Mouse (Mus musculus): Measurements from ENCODE around the gene Doc2a. TPM values are rescaled to one million over a fixed set of nuclear protein-coding genes. Genes with fewer than 3 reads are reported as not detected.

Gene Doc2a
- polyA plus RNA-seq, 1 experiment from 2014 or later, result 0.37 TPM

DNA sequence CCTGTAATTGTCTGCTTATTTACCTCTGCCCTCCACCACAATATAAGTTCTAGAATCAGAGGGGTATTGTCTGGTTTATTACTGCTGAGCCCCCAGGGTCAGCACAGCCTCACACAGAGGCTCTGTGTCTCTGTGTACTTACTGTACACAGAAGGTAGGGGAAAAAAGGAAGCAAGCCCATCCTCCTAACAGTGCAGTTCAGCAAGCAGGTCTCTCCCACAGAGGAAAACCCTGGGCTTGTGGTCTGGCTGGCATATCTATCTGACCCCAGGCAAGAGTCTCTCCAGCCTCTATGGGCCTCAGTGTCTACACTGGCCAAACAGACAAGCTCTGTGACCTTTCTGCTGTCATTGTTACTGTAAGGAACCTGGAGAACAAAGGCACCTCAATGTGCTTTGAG lies 43.5 kb upstream of the Doc2a start:
- no peak for ATAC-seq
- no peak overlapping the region for H3K27ac ChIP-seq (ENCODE audit: low read length)
- no peak overlapping the region for H3K9ac ChIP-seq (ENCODE audit: low read depth, low read length)
- H3K4me1 ChIP-seq (ENCODE audit: control insufficient read depth, insufficient read depth, low read length), result peaks cover 26% of the 10 kb centered on the region
- H3K9me3 ChIP-seq (ENCODE audit: control insufficient read depth, low read length), result no peaks in the 10 kb centered on the region
- no peaks in the 10 kb centered on the region for H3K36me3 ChIP-seq (ENCODE audit: control insufficient read depth, insufficient read depth, low read length)
- H3K4me2 ChIP-seq (ENCODE audit: low read depth, low read length), result no peak overlapping the region
- no peaks in the 10 kb centered on the region for H3K27me3 ChIP-seq (replicated peaks; ENCODE audit: control insufficient read depth, insufficient read depth, low read length)
- H3K4me3 ChIP-seq (ENCODE audit: low read length), result no peak overlapping the region

DNA sequence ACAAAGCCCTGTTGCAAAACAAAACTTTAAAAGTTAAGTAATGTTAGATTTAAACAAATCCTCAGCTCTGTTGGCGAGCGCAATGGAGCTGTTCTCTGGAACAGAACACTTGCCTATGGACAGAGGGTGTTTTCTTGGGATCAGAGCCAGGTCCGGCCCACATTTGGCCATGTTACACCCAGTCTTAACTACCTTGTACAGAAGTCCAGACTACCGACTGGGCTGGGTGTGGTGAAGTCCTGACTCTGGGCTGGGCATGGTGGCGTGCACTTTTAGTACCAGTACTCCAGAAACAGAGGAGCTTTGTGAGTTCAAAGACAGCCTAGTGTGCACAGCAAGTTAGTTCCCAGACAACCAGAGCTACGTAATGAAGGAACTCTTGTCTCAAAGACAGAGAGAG lies 40.3 kb upstream of the Doc2a start:
- Histone ChIP-seq H3K4me1 (ENCODE audit: control insufficient read depth, insufficient read depth, low read length) (peaks cover 14% of the 10 kb centered on the region), H3K4me2 (ENCODE audit: low read depth, low read length) (no peak overlapping the region), H3K27me3 (replicated peaks; ENCODE audit: control insufficient read depth, insufficient read depth, low read length) (no peaks in the 10 kb centered on the region), H3K36me3 (ENCODE audit: control insufficient read depth, insufficient read depth, low read length) (no peaks in the 10 kb centered on the region), H3K9me3 (ENCODE audit: control insufficient read depth, low read length) (no peaks in the 10 kb centered on the region), H3K4me3 (ENCODE audit: low read length) (no peak overlapping the region), H3K9ac (ENCODE audit: low read depth, low read length) (no peak overlapping the region), H3K27ac (ENCODE audit: low read length) (no peak overlapping the region)
- ATAC-seq, result peak; percentile 39; the same call in 1 of the 2 replicates
- WGBS, result 66% methylated on average over 6 of the region's 6 CpGs

DNA sequence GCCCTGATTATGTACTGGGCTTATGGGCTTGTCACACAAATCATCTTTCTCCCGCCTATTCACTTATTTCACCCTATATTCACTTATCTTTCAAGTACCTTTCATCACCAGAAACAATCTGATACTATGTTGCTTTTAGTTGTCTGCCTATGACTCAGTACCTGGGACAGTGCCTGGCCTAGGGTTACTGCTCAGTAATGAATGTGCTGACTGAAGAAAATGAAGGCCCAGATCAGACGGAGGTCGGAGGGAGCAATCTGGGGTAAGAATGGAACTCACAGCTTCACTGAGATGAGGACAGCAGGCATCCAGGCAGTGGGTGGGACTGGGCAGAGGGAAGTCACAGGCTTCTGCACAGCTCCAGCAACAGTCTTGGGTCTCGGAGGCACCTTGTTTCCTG lies 39.8 kb upstream of the Doc2a start:
- WGBS, result 70% methylated on average over 4 of the region's 4 CpGs
- no peaks in the 10 kb centered on the region for H3K36me3 ChIP-seq (ENCODE audit: control insufficient read depth, insufficient read depth, low read length)
- peaks cover 14% of the 10 kb centered on the region for H3K4me1 ChIP-seq (ENCODE audit: control insufficient read depth, insufficient read depth, low read length)
- 0 out of 2 replicates have a peak overlapping the region, but pooled peaks have one; percentile 95 for H3K4me2 ChIP-seq (ENCODE audit: low read depth, low read length)
- H3K4me3 ChIP-seq (ENCODE audit: low read length), result no peak overlapping the region
- peak overlapping the region; percentile 79 for H3K9ac ChIP-seq (ENCODE audit: low read depth, low read length)
- no peaks in the 10 kb centered on the region for H3K9me3 ChIP-seq (ENCODE audit: control insufficient read depth, low read length)
- ATAC-seq, result no peak; the same call in 1 of the 2 replicates
- no peak overlapping the region for H3K27ac ChIP-seq (ENCODE audit: low read length)
- no peaks in the 10 kb centered on the region for H3K27me3 ChIP-seq (replicated peaks; ENCODE audit: control insufficient read depth, insufficient read depth, low read length)

DNA sequence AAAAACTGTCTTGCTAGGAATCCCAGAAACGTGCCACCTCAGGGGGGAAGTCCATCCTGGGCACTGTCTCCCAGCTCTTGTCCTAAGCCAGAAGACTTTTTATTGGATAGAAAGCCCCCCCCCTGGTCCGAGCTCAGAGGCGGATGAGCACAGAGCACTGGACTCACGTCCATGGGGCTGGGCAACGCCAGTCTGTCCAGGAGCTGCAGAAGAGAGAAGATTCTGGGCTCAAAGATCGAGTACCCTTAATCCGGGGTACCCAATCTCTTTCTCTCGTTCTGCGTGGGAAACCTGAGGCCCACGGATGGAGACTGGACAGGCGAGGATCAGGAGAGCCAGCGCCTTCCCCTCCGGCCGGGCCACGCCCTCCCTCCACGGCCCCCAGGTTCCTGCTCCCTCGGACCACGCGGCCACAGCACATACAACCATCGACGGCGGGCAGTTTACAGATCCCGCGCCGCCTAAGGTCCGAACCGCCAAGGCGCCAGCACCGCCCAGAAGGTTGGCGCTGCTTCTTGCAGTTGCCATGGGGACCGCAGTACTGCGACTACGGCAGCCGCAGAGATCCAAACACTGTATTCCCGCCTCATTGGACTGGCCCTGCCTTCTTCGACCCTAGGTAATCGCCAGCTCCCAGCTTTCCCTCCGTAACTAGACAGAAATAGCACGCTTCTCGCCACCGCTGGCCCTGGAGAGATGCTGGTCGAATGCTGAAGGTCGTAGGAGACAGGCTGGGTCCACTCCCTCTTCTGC lies 38.3 kb upstream of the Doc2a start:
- H3K4me2 ChIP-seq (ENCODE audit: low read depth, low read length), result peak overlapping the region; percentile 95
- peak overlapping the region; percentile 72 for H3K27ac ChIP-seq (ENCODE audit: low read length)
- peak; percentile 94 for ATAC-seq
- H3K4me3 ChIP-seq (ENCODE audit: low read length), result peak overlapping the region; percentile 71
- H3K9ac ChIP-seq (ENCODE audit: low read depth, low read length), result peak overlapping the region; percentile 79
- no peaks in the 10 kb centered on the region for H3K36me3 ChIP-seq (ENCODE audit: control insufficient read depth, insufficient read depth, low read length)
- H3K9me3 ChIP-seq (ENCODE audit: control insufficient read depth, low read length), result no peaks in the 10 kb centered on the region
- H3K4me1 ChIP-seq (ENCODE audit: control insufficient read depth, insufficient read depth, low read length), result peaks cover 14% of the 10 kb centered on the region
- H3K27me3 ChIP-seq (replicated peaks; ENCODE audit: control insufficient read depth, insufficient read depth, low read length), result no peaks in the 10 kb centered on the region
- WGBS, result under 1% methylated on average over 43 of the region's 43 CpGs

DNA sequence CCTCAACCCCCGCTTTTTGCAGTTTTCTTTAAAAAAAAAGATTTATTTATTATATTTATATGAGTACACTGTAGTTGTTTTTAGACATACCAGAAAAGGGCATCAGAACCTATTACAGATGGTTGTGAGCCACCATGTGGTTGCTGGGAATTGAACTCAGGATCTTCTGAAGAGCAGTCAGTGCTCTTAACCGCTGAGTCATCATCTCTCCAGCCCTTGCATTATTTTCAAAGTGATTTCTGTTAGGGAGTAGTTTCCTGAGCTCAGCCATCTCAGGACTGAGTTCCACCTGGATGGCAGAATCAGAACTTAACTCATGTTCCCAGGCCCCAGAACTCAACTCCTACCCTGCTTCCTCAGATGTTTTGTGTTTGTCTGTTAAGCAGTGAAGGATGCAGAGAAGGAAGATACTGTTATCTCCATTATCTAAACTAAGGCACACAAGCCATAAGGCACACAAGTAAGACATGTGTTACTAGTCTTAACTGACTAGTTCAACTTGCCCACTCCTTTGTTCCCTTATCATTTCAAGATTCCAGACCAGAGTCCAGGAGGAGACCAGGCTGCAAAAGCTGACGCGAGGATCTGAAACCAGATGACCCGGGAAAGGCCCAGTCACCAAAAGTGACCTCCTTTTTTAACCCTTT lies 37.4 kb upstream of the Doc2a start:
- no peak overlapping the region for H3K4me3 ChIP-seq (ENCODE audit: low read length)
- H3K4me2 ChIP-seq (ENCODE audit: low read depth, low read length), result peak overlapping the region; percentile 95; the same call in 1 of the 2 replicates
- 51% methylated on average over 5 of the region's 5 CpGs for WGBS
- no peaks in the 10 kb centered on the region for H3K9me3 ChIP-seq (ENCODE audit: control insufficient read depth, low read length)
- no peaks in the 10 kb centered on the region for H3K27me3 ChIP-seq (replicated peaks; ENCODE audit: control insufficient read depth, insufficient read depth, low read length)
- no peak for ATAC-seq
- H3K4me1 ChIP-seq (ENCODE audit: control insufficient read depth, insufficient read depth, low read length), result peaks cover 14% of the 10 kb centered on the region
- peak overlapping the region; percentile 79; the same call in 1 of the 2 replicates for H3K9ac ChIP-seq (ENCODE audit: low read depth, low read length)
- no peaks in the 10 kb centered on the region for H3K36me3 ChIP-seq (ENCODE audit: control insufficient read depth, insufficient read depth, low read length)
- H3K27ac ChIP-seq (ENCODE audit: low read length), result no peak overlapping the region

DNA sequence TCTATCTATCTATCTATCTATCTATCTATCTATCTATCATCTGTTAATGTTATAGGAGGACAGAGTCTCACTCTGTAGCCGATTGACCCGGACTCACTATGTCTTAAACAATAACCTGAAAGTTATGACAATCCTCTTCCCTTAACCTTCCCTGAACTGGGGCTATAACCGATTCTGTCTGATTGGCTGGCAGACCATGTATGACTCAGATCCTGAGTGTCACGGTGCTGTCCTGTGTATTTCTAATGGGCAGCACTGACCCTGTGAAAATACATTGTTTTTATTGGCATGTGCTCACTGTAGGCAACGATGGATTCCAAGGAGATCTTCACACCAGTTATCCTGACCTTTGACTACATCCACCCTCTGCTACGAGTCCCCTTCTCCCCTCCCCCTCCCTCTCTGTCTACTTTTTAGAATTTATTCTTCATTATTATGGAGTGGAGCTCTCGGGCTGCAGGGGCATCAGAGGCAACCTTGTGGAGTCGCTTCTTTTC lies 31.4 kb upstream of the Doc2a start:
- WGBS, result 62% methylated on average over 8 of the region's 8 CpGs
- no peak overlapping the region for H3K4me2 ChIP-seq (ENCODE audit: low read depth, low read length)
- no peaks in the 10 kb centered on the region for H3K27me3 ChIP-seq (replicated peaks; ENCODE audit: control insufficient read depth, insufficient read depth, low read length)
- no peaks in the 10 kb centered on the region for H3K4me1 ChIP-seq (ENCODE audit: control insufficient read depth, insufficient read depth, low read length)
- H3K36me3 ChIP-seq (ENCODE audit: control insufficient read depth, insufficient read depth, low read length), result no peaks in the 10 kb centered on the region
- peaks cover 3% of the 10 kb centered on the region; the same call in 1 of the 2 replicates for H3K9me3 ChIP-seq (ENCODE audit: control insufficient read depth, low read length)
- ATAC-seq, result no peak
- no peak overlapping the region for H3K9ac ChIP-seq (ENCODE audit: low read depth, low read length)
- H3K4me3 ChIP-seq (ENCODE audit: low read length), result no peak overlapping the region
- H3K27ac ChIP-seq (ENCODE audit: low read length), result no peak overlapping the region

DNA sequence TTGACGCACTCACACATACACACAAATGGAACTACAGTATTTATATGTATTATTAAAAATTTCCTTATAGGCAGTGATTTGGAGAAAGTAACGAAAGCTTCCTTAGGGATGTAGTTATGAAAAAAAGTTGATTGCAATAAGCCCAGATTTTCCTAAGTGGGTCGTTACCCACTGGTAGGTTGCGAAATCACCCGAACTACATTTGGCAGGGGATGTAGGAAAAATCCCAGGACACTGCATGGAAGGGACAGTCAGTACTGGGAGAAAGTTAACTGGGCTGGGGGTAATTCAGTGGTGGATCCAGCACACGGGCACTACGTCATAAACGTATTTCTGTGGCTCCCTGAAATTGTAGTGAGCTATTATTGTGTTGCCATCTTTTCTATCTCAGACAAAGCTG lies 30.7 kb upstream of the Doc2a start:
- WGBS, result 86% methylated on average over 8 of the region's 8 CpGs
- Histone ChIP-seq H3K4me2 (ENCODE audit: low read depth, low read length) (no peak overlapping the region), H3K27ac (ENCODE audit: low read length) (no peak overlapping the region), H3K9ac (ENCODE audit: low read depth, low read length) (no peak overlapping the region), H3K4me1 (ENCODE audit: control insufficient read depth, insufficient read depth, low read length) (no peaks in the 10 kb centered on the region), H3K4me3 (ENCODE audit: low read length) (no peak overlapping the region), H3K36me3 (ENCODE audit: control insufficient read depth, insufficient read depth, low read length) (no peaks in the 10 kb centered on the region), H3K27me3 (replicated peaks; ENCODE audit: control insufficient read depth, insufficient read depth, low read length) (no peaks in the 10 kb centered on the region), H3K9me3 (ENCODE audit: control insufficient read depth, low read length) (peaks cover 3% of the 10 kb centered on the region; the same call in 1 of the 2 replicates)
- no peak for ATAC-seq

DNA sequence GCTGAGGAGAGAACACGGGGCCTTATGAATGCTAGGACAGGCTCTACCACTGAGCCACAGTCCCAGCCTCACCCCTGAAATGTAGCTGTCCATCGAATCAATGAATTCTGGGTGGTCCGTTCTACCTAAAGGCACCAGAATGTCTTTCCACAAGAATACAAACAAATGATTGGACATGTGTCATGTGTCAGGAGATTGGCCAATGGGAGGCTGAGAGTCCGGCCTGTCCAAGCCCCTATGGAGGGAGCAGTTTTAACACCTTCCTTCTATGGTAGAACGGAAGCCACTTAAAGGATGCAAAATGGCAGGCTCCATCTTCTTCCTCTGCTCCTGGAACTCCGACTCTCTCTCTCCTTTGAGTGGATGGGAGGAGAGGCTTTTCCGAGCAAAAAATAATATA lies 29.6 kb upstream of the Doc2a start:
- 77% methylated on average over 7 of the region's 7 CpGs for WGBS
- no peak for ATAC-seq

DNA sequence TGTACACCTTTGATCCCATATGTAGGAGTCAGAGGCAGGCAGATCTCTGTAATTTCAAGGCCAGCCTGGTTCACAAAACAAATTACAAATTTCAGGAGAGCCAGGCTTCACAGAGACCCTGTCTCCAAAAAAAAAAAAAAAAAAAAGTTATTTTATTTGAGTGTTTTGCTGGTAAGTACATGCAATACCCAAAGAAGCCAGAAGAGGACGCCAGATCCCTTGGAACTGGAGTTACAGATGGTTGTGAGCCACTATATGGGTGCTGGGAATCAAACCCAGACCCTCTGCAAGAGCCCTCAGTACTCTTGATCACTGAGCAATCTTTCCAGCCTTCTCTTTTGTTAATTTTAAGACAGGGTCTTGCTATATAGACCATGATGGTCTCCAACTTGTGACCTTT lies 28.4 kb upstream of the Doc2a start:
- Histone ChIP-seq H3K27me3 (replicated peaks; ENCODE audit: control insufficient read depth, insufficient read depth, low read length) (peaks cover 10% of the 10 kb centered on the region), H3K4me2 (ENCODE audit: low read depth, low read length) (no peak overlapping the region), H3K4me1 (ENCODE audit: control insufficient read depth, insufficient read depth, low read length) (peaks cover 3% of the 10 kb centered on the region), H3K9me3 (ENCODE audit: control insufficient read depth, low read length) (peaks cover 3% of the 10 kb centered on the region; the same call in 1 of the 2 replicates), H3K9ac (ENCODE audit: low read depth, low read length) (no peak overlapping the region), H3K4me3 (ENCODE audit: low read length) (no peak overlapping the region), H3K36me3 (ENCODE audit: control insufficient read depth, insufficient read depth, low read length) (no peaks in the 10 kb centered on the region), H3K27ac (ENCODE audit: low read length) (no peak overlapping the region)
- no peak for ATAC-seq
- 43% methylated on average over 1 of the region's 1 CpGs for WGBS

More for the DNA sequence above, 29.6 kb upstream of the Doc2a start:
- Histone ChIP-seq H3K4me3 (ENCODE audit: low read length) (no peak overlapping the region), H3K36me3 (ENCODE audit: control insufficient read depth, insufficient read depth, low read length) (no peaks in the 10 kb centered on the region), H3K27me3 (replicated peaks; ENCODE audit: control insufficient read depth, insufficient read depth, low read length) (peaks cover 2% of the 10 kb centered on the region), H3K9ac (ENCODE audit: low read depth, low read length) (no peak overlapping the region), H3K4me1 (ENCODE audit: control insufficient read depth, insufficient read depth, low read length) (no peaks in the 10 kb centered on the region), H3K27ac (ENCODE audit: low read length) (no peak overlapping the region), H3K9me3 (ENCODE audit: control insufficient read depth, low read length) (peaks cover 3% of the 10 kb centered on the region; the same call in 1 of the 2 replicates), H3K4me2 (ENCODE audit: low read depth, low read length) (no peak overlapping the region)

All from intestine, embryonic 16.5 days (tissue).